Mouse (Mus musculus) neural tube, embryonic 12.5 days (tissue): ENCODE measurements around the gene Adamts10. TPM values are rescaled to one million over a fixed set of nuclear protein-coding genes. Genes with fewer than 3 reads are reported as not detected.

Experiments used
- ATAC-seq: fragments of 200-750 bp; cut with Nextera tagmentation; 2 replicates; pipeline ENCODE4 v1.8.0; 2017; ENCODE audit warnings: low read depth, mild to moderate bottlenecking, moderate TSS enrichment, moderate library complexity; ENCODE audit not compliant: low FRiP score
- H3K27ac ChIP-seq: fragments of 300-500 bp; sonication (generic); 2 replicates; pipeline ENCODE4 v1.5.1; 2016
- H3K27me3 ChIP-seq: fragments of 300-500 bp; sonication (generic); replicated peaks from 2 replicates; pipeline ENCODE4 v1.6.1; 2016; ENCODE audit warnings: mild to moderate bottlenecking
- H3K36me3 ChIP-seq: fragments of 300-500 bp; sonication (generic); 2 replicates; pipeline ENCODE4 v1.6.1; 2016; ENCODE audit warnings: mild to moderate bottlenecking
- H3K4me1 ChIP-seq: fragments of 300-500 bp; sonication (generic); 2 replicates; pipeline ENCODE4 v1.6.1; 2016
- H3K4me2 ChIP-seq: fragments of 300-500 bp; sonication (generic); replicated peaks from 2 replicates; pipeline ENCODE4 v1.6.1; 2016; ENCODE audit warnings: mild to moderate bottlenecking
- H3K4me3 ChIP-seq: fragments of 300-500 bp; sonication (generic); 2 replicates; pipeline ENCODE4 v1.5.1; 2016
- H3K9ac ChIP-seq: fragments of 300-500 bp; sonication (generic); 2 replicates; pipeline ENCODE4 v1.6.1; 2016; ENCODE audit warnings: mild to moderate bottlenecking
- H3K9me3 ChIP-seq: fragments of 300-500 bp; sonication (generic); 2 replicates; pipeline ENCODE4 v1.6.1; 2016; ENCODE audit warnings: mild to moderate bottlenecking
- WGBS: fragments of 180-500 bp; shearing (Covaris S2); methylation state at CpG from one replicate; pipeline ENCODE4 v1.1.7; 2016; 5-methylcytosine and 5-hydroxymethylcytosine counted together
- polyA plus RNA-seq: library from polyadenylated mRNA; unstranded; fragments of >200 nt; fragmentation: Nextera tagmentation; extraction: Ambion mirVana; gene quantifications from 2 replicates; pipeline ENCODE4 v1.2.1, GENCODE M21; 2016

Gene Adamts10
- polyA plus RNA-seq, 1 experiment from 2014 or later = 52.1 TPM

DNA sequence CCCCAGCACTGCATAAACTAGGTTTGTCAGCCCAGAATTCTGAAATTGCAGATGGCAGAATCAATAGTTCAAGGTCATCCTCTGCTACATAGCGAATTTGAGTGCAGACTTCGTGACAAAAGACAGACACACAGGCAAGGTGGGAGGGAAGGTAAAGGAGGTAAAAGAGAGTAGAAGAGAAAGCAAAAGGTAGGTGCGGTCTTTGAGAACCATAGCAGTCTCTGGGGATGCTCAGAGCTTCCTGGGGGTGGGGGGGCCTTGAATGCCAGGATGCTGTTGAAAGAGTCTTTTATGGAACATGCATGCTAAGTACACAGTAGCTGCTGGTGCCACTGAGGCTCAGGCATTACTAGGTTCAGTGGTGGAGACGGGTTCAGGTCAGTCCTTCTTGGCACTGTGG lies 33.9 kb downstream of the Adamts10 start:
- Histone ChIP-seq H3K4me2 (no peak overlapping the region), H3K27me3 (no peaks in the 10 kb centered on the region), H3K36me3 (no peaks in the 10 kb centered on the region), H3K9me3 (no peaks in the 10 kb centered on the region), H3K9ac (no peak overlapping the region), H3K4me3 (no peak overlapping the region), H3K4me1 (no peaks in the 10 kb centered on the region), H3K27ac (no peak overlapping the region)
- no peak for ATAC-seq
- WGBS = 83% methylated on average over 4 of the region's 4 CpGs

DNA sequence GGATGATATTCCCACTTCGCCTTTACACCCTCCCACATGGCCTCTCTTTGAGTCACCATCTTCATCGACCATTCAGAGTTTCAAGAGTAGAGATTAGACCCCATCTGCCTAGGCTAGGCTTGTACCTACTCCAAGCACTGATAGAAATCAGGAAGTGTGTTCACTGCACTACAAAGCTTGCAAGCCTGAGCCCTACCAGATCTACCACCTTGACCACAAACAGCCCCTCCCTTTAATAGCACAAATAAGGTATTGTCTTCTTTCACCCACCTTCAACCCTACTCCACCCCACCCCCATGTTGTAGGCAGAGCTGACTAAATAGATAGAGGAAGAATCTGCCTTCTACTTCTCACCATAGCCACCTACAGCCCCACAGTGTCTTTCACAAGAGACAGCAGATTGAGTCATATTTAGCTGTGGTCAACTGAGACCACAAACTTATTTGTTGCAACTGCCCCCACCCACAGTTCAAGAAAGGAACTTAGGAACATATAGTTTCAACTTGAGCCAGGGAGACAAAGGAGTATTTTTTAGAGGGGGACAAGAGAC lies 39.6 kb downstream of the Adamts10 start:
- no peaks in the 10 kb centered on the region for H3K4me1 ChIP-seq
- H3K36me3 ChIP-seq = no peaks in the 10 kb centered on the region
- no peak overlapping the region for H3K4me2 ChIP-seq
- ATAC-seq = no peak
- H3K27ac ChIP-seq = no peak overlapping the region
- H3K9ac ChIP-seq = no peak overlapping the region
- no peaks in the 10 kb centered on the region for H3K9me3 ChIP-seq
- H3K27me3 ChIP-seq = no peaks in the 10 kb centered on the region
- 75% methylated on average over 2 of the region's 2 CpGs for WGBS
- H3K4me3 ChIP-seq = no peak overlapping the region

DNA sequence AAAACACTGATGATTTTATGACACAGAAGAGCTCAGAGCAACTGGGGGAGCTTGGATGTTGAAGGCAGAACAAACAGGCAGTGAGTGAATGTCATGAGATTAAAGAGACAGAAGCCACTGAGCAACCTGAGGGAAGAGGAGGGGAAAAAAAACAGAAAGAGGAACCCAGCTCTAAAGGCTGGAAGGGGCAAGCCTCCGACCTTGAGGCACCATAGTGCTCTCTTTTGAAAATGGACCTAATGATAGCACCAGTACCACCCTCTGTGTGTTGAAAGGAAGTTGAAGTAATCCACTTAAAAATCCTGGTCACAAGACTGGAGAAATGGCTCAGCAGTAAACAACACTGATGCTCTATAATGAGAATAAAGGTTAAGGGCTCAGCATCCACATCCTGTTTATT lies 40.6 kb downstream of the Adamts10 start:
- no peak overlapping the region for H3K9ac ChIP-seq
- WGBS = 70% methylated on average over 1 of the region's 1 CpGs
- ATAC-seq = no peak

GRCm38 (mm10) chr17:33566182-33566581 lies 42.2 kb downstream of the Adamts10 start:
- Histone ChIP-seq H3K9ac (no peak overlapping the region), H3K36me3 (no peaks in the 10 kb centered on the region), H3K4me2 (no peak overlapping the region), H3K27ac (no peak overlapping the region), H3K9me3 (no peaks in the 10 kb centered on the region), H3K4me1 (no peaks in the 10 kb centered on the region), H3K27me3 (no peaks in the 10 kb centered on the region), H3K4me3 (no peak overlapping the region)
- ATAC-seq = no peak
- 85% methylated on average over 2 of the region's 2 CpGs for WGBS

More for the DNA sequence above, 40.6 kb downstream of the Adamts10 start:
- Histone ChIP-seq H3K4me3 (no peak overlapping the region), H3K36me3 (no peaks in the 10 kb centered on the region), H3K4me1 (no peaks in the 10 kb centered on the region), H3K9me3 (no peaks in the 10 kb centered on the region), H3K4me2 (no peak overlapping the region), H3K27me3 (no peaks in the 10 kb centered on the region), H3K27ac (no peak overlapping the region)

DNA sequence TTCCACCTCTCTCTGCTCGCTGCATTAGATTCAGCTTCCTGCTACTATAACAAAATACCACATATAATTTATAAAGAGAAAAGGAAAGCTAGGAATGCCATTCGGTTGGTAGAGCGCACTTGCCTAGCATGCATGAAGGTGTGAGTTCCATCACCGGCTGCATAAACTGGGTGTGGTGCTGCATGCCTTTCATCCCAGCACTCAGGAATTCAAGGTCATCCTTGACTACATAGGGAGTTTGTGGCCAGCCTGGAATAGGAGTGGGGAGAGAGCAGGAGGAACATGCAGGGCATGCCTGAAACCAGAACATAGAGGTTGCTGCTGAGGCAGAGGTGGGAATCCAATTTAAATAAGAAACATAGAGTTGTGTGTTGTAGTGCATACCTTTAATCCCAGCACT lies 60.1 kb downstream of the Adamts10 start:
- no peaks in the 10 kb centered on the region for H3K9me3 ChIP-seq
- H3K4me1 ChIP-seq = no peaks in the 10 kb centered on the region
- no peak overlapping the region for H3K27ac ChIP-seq
- H3K27me3 ChIP-seq = no peaks in the 10 kb centered on the region
- H3K9ac ChIP-seq = no peak overlapping the region
- ATAC-seq = no peak
- H3K36me3 ChIP-seq = no peaks in the 10 kb centered on the region
- H3K4me2 ChIP-seq = no peak overlapping the region
- WGBS = 92% methylated on average over 4 of the region's 4 CpGs
- H3K4me3 ChIP-seq = no peak overlapping the region

DNA sequence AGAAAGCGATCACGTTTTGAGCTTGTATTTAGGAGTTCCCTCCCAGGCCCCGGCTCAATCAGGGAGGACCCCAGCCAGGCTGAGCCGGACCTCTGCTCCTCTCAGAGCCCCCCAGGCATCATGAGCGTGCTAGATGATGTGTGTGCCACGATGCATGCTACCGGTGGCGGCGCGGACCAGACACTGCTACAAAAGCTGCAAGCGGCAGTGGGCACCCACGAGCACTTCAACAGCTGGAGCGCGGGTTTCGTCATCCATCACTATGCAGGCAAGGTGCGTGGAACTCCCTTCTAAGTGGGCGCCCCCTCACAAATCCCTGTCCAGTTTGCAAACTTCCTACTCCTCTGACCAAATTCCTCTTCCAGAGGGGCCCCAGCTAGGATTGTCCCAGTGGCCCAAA lies 62.0 kb downstream of the Adamts10 start:
- WGBS = 78% methylated on average over 17 of the region's 17 CpGs
- Histone ChIP-seq H3K4me2 (no peak overlapping the region), H3K4me3 (no peak overlapping the region), H3K36me3 (no peaks in the 10 kb centered on the region), H3K27me3 (no peaks in the 10 kb centered on the region), H3K27ac (no peak overlapping the region), H3K9ac (no peak overlapping the region), H3K4me1 (no peaks in the 10 kb centered on the region), H3K9me3 (no peaks in the 10 kb centered on the region)
- ATAC-seq = no peak

DNA sequence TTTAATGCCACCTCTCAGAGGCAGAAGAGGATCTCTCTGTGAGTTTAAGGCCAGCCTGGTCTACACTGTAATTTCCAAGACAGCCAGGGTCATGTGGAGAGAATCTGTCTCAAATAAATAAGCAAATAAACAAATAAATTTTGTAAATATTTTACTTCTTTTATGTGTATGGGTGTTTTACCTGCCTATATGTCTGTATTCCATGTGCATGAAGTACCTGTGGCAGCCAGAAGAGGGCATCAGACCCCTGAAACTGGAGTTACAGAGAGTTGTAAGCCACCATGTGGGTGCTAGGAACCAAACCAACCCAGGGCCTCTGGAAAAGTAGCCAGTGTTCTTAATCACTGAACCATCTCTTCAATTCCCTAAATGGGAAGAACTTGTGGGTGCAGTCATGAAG lies 73.3 kb downstream of the Adamts10 start:
- H3K4me3 ChIP-seq = no peak overlapping the region
- H3K27me3 ChIP-seq = no peaks in the 10 kb centered on the region
- 0 out of 2 replicates have a peak, but pooled peaks cover 7% of the 10 kb centered on the region for H3K9me3 ChIP-seq
- no peak overlapping the region for H3K4me2 ChIP-seq
- ATAC-seq = no peak
- no peaks in the 10 kb centered on the region for H3K36me3 ChIP-seq
- no peaks in the 10 kb centered on the region for H3K4me1 ChIP-seq
- no peak overlapping the region for H3K27ac ChIP-seq
- no peak overlapping the region for H3K9ac ChIP-seq

GRCm38 (mm10) chr17:33598506-33598905 lies 74.5 kb downstream of the Adamts10 start:
- 89% methylated on average over 5 of the region's 5 CpGs for WGBS
- Histone ChIP-seq H3K36me3 (no peaks in the 10 kb centered on the region), H3K9me3 (0 out of 2 replicates have a peak, but pooled peaks cover 7% of the 10 kb centered on the region)

DNA sequence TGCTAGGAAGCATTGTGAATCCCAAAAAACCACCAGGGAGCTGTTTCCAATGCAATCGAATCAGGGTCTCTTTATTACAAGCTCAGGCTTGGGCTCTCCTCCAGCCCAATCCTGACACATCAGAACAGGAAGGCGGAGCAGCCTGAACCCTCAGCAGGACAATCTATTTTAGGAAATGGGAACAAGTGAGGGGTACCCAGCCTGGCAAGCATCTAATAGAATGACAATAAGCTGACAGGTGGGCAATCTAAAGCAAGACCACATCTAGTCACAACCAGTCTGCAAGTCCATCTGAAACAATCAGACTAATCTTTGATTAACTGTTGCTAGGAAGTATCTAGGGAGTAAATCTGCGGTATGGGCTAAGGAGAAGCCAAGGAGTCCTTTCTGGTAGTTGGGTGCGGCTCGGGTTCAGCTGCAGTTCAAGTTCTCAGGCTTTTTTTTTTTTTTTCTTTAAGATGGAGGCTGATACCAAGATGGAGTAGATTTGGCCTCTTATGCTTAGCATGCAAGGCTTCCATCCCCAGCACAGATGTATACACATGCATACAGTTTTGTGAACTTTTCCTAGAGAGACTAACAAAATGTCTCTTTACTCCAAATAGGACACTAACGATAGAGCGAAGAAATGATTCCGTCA lies 76.0 kb downstream of the Adamts10 start:
- Histone ChIP-seq H3K4me1 (no peaks in the 10 kb centered on the region), H3K9ac (no peak overlapping the region), H3K4me2 (no peak overlapping the region), H3K27ac (no peak overlapping the region), H3K9me3 (0 out of 2 replicates have a peak, but pooled peaks cover 7% of the 10 kb centered on the region), H3K36me3 (no peaks in the 10 kb centered on the region), H3K4me3 (no peak overlapping the region), H3K27me3 (no peaks in the 10 kb centered on the region)
- WGBS = 91% methylated on average over 8 of the region's 8 CpGs
- ATAC-seq = no peak

More at GRCm38 (mm10) chr17:33598506-33598905, 74.5 kb downstream of the Adamts10 start:
- Histone ChIP-seq H3K27me3 (no peaks in the 10 kb centered on the region), H3K9ac (no peak overlapping the region), H3K4me3 (no peak overlapping the region), H3K4me1 (no peaks in the 10 kb centered on the region), H3K4me2 (no peak overlapping the region), H3K27ac (no peak overlapping the region)
- ATAC-seq = no peak

GRCm38 (mm10) chr17:33600831-33601230 lies 76.8 kb downstream of the Adamts10 start:
- Histone ChIP-seq H3K4me2 (no peak overlapping the region), H3K9me3 (0 out of 2 replicates have a peak, but pooled peaks cover 7% of the 10 kb centered on the region), H3K9ac (no peak overlapping the region), H3K36me3 (no peaks in the 10 kb centered on the region), H3K4me1 (no peaks in the 10 kb centered on the region), H3K4me3 (no peak overlapping the region), H3K27me3 (no peaks in the 10 kb centered on the region), H3K27ac (no peak overlapping the region)
- no peak for ATAC-seq
- 78% methylated on average over 3 of the region's 3 CpGs for WGBS

GRCm38 (mm10) chr17:33601947-33602346 lies 77.9 kb downstream of the Adamts10 start:
- 82% methylated on average over 12 of the region's 12 CpGs for WGBS

More at GRCm38 (mm10) chr17:33601947-33602346, 77.9 kb downstream of the Adamts10 start:
- no peaks in the 10 kb centered on the region for H3K4me1 ChIP-seq
- no peaks in the 10 kb centered on the region for H3K36me3 ChIP-seq
- H3K27ac ChIP-seq = no peak overlapping the region
- no peaks in the 10 kb centered on the region for H3K27me3 ChIP-seq
- no peak for ATAC-seq
- H3K9ac ChIP-seq = no peak overlapping the region
- 0 out of 2 replicates have a peak, but pooled peaks cover 7% of the 10 kb centered on the region for H3K9me3 ChIP-seq
- no peak overlapping the region for H3K4me3 ChIP-seq
- H3K4me2 ChIP-seq = no peak overlapping the region
